Mouse (Mus musculus): Measurements from ENCODE around the gene Smoc1.

The Smoc1 gene

DNA sequence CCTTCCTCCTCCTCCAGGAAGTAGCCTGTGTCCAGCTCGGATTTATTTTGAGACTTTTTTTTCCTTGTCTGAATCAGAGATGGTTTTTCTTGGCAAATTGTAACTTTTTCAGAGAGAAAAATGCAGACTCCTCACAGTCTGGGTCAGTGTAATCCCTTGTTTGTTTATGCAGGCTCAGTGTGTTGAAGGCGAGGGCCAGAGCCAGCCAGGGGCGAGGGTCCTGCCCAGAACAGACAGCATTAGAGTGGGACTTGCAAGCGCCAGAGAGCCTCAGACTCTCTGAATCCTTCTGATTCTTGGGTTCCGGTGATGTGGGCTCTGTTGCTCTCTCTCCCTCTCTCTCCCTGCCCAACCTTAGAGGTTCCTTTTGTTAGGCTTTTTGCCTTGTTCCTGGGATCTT is 53.7 kb downstream of the Smoc1 start:
- DNase-seq (ENCODE audit: low read depth, low spot score), result no peak

DNA sequence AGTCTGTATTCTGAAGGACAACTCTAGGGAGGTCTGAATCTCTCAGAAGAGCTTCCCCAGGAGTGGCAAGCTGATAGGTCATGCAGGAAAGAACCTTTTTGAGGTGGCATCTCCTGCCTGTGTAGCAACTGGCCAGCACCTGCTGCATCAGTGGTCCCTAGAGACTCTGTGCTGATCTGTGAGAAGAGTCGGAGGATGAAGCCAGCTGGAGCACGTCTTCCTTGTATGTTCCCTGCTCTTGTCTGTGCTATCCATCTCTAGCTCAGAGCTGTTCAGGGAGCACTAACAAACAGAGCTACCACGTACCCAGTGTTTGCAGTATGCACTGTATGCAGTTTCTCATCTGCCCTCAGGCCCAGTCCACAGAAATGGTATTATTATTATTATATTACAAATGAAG is 54.4 kb downstream of the Smoc1 start:
- DNase-seq (ENCODE audit: low read depth, low spot score), result no peak

DNA sequence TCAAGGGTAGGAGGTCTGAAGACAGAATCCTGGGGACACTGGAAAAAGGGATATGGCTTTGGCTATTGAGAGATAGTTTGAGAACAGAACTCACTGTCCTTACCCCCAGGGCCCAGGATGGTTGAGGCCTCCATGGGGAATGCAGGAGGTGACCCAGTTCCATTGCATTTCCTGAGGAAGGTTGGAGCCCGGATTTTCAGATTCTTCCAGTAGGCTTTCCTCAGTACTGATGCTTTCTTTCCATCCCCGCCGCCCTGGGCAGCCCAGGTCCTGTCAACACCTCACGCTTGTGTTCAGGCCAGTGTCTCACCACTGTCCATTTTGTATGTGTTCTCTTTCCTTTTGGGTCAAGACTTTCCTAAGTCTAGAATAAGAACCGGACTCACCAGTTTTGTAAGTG is 56.5 kb downstream of the Smoc1 start:
- no peak for DNase-seq (ENCODE audit: low read depth, low spot score)

DNA sequence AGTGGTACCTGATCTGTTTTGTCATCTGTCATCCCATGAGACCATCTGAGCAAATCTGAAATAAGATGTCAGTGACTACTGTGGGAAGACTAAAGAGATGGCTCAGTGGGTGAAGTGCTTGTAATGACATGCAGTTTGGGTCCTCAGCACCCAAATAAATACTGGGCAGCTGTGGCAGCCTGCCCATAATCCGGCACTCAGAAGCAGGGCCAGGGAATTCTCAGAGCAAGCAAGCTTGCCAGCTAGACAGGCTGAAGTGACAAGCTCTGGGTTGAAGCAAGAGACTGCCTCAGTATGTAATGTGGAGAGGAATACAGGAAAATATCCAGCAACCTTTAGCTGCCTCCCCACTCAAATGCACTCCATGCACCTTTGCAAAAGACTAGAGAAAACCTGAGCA is 58.6 kb downstream of the Smoc1 start:
- no peak for DNase-seq (ENCODE audit: low read depth, low spot score)

DNA sequence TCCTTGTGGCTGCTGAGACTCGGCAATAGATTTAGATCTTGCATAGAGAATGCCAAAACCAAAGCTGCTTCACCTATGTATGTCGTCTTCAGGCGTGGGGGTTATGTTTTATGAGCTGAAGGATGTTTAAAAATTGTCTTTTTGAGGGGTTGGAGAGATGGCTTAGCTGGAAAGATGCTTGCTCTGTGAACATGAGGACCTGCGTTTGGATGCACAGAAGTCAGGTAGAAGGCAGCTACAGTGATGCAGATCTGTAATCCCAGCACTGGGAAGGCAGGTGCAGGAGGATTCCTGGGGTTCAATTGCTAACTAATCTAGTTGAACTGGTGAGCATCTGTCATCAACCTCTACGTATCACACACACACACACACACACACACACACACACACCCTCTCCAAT is 61.5 kb downstream of the Smoc1 start:
- no peak for DNase-seq (ENCODE audit: low read depth, low spot score)

DNA sequence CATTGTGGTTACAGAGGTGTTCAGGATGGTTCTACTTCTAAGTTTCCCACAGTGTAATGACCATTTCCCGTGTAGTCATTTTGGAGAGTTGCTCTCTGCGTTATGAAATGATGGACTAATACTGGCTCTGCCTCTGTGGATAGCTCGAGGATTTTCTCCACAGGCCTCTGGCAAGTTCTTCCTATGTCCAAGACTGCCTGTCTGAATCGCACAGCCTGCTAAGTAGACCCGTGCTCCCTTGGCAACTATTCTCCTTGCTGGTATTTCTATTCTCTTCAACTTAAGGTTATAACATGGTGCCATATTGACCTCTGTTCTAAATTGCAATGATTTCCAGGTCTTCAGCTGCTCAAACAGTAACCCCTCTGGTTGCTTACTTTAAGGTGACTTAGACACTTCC is 65.0 kb downstream of the Smoc1 start:
- no peak for DNase-seq (ENCODE audit: low read depth, low spot score)

DNA sequence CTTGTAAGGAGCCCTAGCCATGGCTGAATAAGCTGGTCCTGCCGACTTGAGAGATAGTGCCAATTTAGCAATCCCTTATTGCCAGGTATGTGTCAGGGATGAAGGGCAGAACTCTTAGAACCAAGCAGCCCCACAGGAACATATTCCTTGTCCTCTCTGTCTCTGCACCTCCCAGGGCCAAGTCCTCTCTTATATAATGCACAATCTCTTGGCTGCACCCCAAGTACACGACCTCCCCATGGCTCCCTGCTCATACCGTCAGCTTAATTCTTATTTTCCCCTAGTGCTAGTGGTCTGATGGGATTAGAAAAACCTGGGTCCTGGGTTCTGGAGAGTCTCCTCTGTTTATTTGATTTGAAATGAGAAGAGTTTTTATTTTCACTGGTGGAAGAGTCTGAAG is 66.0 kb downstream of the Smoc1 start:
- DNase-seq (ENCODE audit: low read depth, low spot score), result no peak

DNA sequence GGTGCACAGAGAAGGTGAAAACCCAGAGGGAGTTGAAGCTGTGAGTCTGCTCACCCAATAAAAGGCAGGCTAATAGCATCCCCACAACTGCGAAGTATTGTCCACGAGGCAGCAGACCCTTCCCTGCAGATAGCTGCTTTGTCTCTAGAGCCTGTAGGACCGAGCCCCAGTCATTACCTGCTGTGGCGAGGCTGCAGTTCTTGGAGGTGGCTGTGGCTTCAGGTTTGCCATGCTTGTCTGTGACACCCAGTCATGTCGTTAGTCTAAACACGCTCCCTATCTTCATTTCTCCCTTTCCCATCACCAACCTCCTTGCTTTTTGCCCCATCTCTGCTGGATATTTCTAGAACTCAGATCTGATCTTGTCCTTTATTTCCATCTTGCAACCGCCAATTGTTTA is 66.6 kb downstream of the Smoc1 start:
- DNase-seq (ENCODE audit: low read depth, low spot score), result no peak

DNA sequence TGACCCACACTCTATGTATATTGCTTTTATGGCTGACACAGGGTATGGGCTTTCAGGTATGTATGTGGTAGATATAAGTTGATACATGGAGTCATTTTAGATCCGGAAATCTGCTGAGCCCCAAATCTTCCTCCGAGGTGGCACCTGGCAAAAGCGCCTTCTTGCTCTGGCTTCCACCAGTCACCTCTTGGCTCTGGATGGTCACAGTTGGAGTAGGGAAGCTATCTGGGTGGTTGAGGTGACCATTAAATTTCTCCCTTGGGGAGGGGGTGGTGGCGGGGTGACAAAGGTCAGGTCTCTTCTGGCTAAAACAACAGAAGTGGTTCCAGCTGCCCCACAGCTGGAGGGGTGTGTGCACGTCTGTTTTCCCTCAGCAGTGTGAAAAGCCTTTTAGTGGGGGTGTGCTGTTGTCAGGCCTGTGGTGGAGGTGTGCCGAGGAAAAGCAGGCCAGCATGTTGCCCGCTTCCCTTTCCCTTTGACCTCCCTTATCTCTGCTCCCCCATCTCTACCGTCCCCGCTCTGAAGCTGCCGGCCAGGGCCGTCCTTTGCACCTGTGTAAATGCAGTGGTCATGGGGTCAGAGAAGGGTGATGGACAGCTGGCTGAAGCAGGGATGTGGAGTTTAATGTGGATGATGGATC is 68.3 kb downstream of the Smoc1 start:
- DNase-seq (ENCODE audit: low read depth, low spot score), result no peak

DNA sequence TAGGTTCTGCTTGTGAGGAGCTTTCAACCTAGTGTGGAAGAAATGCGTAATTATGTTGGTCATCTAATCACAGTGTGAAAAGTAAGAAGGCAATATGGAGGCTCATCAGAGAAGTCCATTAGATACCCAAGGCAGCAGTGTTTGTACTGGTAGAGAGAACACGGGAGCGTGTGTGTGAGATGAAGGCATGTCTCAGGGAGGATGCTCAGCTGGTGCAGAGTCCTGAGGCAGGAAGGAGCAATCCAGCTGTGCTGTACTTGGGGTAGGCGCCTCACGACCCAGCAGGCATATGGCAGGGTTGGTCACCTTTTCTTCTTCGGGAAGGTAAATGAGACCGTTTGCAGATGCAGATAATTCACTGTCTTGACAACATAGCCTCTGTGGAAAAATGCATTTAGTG is 70.7 kb downstream of the Smoc1 start:
- no peak for DNase-seq (ENCODE audit: low read depth, low spot score)

DNA sequence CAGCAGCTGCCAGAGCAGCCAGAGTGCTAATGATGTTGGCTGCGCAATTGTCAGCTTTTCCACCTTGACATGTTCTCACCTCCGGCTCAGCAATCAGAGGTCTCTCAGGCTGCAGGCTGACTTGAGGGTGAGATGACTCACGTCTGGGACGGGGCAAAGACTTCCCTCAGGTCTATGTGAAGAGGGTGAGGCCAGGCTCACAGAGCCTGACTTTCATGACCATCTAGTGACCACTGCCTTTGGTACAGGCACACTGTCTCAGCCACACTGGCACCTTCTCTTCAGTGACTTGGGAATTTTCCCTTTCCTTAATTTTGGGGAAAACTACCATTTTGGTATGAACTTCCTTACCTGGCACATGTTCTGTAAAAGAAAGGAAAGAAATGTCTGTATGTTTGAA is 71.1 kb downstream of the Smoc1 start:
- DNase-seq (ENCODE audit: low read depth, low spot score), result no peak

DNA sequence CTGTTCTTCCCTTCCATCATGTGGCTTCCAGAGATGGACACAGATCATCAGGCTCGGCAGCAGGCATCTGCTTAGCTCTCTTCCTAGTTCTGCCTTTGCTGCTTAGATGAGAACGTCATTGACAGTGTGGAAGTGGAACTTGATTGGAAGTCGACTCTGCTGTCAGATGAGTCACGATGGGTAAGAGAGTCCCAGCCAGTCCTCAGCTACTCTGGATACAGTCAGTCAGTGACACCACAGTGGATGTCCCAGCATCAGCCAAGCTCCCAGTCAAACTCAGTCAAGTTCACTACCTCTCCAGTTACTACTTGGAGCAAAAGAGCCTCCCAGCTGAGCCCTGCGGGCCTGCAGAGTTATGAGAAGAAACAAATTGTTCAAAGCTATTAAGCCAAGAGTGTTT is 72.6 kb downstream of the Smoc1 start:
- no peak for DNase-seq (ENCODE audit: low read depth, low spot score)

DNA sequence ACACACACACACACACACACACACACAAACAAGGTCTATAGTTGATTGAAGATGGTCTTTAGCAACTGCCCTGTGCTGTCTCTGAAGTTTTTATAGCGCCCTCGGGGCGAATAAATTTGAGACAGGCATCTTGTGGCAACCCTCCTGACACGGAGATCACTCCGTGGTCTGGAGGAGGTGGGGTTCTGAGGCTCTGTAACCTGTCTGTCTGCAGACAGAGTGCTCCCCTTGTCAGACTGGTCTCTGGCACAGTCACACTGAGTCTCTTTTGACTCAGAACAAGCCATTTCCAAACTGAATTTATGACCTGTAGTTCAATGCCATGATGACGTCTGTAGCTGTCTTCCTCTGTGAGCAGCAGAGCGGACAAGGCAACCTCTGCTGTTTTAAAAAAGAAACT is 75.1 kb downstream of the Smoc1 start:
- no peak for DNase-seq (ENCODE audit: low read depth, low spot score)

DNA sequence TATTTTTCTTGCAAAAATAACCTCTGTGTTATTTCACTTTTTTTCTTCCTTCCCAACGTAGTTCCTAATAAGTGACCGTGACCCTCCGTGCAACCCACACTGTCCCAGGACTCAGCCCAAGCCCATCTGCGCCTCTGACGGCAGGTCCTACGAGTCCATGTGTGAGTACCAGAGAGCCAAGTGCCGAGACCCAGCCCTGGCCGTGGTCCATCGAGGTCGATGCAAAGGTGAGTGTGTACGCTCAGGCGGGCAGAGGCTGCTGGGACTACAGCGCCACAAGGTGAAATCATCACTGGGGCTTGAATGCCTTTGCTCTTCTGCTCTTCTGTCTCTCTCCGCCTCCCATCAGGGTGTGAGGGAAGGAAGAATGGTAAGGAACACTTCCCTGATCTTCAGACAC is 77.9 kb downstream of the Smoc1 start:
- DNase-seq (ENCODE audit: low read depth, low spot score), result no peak

DNA sequence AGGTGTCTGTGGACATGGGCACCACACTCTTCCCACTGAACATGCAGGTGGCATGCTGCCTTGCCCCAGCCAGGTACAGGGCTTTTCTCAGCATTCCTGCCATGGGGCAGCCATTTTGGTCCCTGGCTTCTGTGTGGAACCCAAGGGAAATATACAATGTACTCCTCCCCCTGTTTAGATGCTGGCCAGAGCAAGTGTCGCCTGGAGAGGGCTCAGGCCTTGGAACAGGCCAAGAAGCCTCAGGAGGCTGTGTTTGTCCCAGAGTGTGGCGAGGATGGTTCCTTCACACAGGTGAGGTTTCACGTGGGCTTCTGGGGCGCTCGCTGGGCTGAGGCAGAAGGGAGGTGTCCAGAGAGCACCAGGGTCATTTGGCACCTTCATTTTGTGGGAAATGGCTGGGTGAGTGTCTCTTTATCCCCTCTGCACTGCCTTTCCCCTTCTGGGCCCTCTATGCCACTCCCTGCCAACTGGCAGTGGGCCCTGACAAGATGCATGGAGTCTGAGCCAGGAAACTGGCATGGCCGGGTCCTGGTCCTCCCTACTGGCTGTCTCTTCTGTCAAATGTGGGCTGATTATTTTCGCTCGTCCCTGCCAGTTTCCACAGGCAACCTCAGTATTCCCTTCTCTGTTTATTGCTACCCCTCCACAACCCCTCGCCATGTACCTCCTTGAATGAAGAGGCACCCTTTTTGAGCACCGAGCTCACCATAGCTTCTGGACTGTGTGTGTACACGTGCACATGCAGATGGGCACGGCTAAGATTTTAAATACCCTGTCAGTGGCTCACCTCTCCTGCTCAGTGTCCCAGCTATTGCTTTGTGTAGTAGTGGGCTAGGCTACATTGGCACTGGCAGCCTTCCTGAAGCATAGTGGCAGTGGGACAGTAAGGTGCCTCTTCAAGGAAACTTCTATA is 79.4 kb downstream of the Smoc1 start:
- no peak for DNase-seq (ENCODE audit: low read depth, low spot score)

DNA sequence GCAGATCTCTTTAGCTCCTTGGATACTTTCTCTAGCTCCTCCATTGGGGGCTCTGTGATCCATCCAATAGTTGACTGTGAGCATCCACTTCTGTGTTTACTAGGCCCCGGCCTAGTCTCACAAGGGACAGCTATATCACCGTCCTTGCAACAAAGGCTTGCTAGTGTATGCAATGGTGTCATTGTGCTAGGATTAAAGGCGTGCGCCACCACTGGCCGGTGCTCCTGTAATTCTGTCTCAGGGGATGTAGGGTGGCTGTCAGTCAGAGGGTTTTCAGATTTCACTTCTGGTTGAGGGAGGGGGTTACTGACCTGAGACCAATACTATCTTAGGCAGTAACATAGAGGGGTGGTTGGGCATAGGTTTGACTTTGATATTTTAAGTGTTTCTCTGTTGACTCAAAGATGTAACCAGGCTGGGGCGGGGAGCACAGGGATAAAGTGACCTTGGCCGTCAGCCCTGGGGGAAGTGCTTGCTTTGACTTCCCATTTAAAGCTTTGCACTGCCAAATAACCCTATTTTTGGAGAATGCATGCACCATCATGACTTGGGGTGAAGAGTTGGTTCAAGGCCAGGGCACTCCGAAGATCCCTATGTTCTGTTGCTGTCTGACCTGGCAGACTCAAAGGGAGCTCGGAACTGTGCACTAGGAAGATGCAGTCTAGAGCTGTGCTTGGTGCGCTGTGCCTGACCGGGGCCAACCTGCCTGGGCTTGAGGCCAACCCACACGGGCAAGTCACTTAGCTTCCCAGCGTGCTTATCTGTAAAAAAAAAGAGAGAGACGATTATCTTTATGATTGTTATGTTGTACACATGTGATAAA is 80.9 kb downstream of the Smoc1 start:
- DNase-seq (ENCODE audit: low read depth, low spot score), result no peak

DNA sequence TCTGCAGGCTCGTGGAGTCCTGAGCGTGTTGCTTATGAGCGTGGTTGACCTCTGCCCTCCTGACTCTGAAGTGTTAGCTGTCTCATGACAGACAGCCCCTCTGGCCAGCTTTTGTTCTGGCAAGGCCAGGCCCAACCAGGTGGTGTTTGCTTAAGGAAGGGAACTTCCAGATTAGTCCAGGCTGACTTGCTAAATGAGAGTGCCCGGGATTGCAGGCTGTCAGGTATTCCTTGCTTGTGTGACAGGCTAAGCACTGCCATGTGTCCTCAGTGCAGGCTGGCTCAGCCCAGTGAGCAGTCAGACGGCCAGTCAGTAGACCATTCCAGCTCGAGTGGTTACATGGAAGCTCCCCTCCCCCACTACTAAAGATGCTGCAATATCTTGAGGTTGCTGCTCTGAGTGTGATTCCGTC is 82.0 kb downstream of the Smoc1 start:
- DNase-seq (ENCODE audit: low read depth, low spot score), result no peak

DNA sequence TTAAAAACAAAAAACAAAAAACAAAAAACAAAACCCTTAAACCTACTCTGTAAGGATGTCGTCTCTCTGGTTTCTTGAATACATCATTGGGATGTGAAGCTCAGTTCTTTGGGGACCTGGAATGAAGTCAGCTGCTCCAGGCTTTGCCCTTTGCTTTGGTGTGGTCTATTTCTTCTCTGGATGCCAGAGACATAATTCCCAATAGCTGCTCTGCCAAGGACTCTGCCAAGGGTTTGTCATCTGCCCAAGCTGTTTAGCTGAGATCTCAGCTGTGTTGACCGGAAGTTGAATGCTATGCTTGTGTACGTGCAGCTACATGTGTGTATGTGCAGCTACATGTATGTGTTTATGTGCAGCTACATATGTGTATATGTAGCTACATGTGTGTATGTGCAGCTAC is 83.4 kb downstream of the Smoc1 start:
- DNase-seq (ENCODE audit: low read depth, low spot score), result no peak

DNA sequence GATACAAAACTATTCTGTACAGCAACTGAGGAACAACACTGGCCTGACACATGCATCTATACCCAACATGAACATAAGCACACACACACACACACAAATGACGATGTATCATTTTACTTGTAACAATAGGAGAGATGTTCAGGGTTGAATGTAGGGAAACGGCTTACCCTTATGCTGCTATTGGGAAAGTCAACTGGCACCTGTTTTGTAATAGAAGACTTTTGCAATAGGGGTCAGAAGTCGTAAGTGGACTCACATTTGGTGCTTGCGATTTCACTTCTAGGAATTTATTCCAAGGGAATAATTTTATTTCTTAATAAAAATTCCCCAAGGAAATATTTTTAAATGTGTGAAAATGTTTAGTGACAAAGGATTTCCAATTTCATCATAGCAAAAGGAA is 85.7 kb downstream of the Smoc1 start:
- no peak for DNase-seq (ENCODE audit: low read depth, low spot score)

DNA sequence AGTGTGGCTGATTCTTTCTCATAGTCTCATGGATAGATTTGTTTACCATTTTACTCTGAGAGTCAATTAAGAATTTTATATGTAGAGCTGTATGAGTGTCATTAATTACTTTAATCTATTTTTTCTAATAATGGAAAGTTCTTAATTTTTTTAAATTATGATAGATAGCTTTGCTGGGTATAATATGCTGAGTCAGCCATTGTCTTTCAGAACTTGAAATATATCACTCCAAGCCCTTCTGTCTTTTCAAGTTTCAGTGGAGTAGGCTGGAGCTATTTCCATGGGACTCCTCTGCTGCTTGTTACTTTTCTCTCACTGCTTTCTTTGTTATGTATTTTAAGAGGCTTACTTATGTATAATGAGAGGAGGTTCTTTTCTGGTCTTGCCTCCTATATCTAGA is 93.7 kb downstream of the Smoc1 start:
- no peak for DNase-seq (ENCODE audit: low read depth, low spot score)

DNA sequence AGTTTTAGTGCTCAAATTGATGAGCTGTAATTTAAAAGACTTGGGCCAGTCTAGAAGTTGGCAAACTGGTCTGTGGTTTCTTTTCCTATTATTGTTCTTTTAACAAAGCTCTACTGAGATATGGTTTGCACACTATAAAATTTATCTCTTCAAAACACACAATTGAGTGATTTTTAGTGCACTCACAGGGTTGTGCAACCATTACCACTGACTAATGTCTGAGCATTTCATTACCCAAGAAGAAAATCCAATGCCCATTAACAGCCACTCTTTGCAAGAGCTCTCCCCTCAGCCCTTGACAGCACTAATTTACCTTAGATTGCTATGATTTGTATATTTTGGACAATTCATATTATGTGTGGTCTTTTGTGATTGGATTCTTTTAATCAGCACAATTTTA is 97.2 kb downstream of the Smoc1 start:
- DNase-seq (ENCODE audit: low read depth, low spot score), result no peak

DNA sequence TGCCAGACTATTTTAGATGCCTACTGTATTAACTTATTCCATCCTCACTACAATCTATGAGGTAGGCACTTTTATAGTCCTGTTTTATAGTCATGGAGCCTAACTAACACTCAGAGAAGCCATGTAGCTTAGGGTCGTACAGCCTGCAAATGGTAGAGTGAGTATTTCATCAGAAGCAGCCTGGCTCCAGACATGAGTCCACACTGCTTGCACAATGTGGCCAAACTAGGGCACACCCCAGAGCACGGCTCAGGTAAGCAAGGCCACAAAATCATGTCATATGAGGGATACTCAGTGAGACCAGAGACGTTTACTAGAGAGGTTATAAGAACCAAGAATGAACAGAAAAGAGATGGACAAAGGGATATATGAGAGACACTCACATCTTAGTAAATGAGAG is 100.2 kb downstream of the Smoc1 start:
- DNase-seq (ENCODE audit: low read depth, low spot score), result no peak

DNA sequence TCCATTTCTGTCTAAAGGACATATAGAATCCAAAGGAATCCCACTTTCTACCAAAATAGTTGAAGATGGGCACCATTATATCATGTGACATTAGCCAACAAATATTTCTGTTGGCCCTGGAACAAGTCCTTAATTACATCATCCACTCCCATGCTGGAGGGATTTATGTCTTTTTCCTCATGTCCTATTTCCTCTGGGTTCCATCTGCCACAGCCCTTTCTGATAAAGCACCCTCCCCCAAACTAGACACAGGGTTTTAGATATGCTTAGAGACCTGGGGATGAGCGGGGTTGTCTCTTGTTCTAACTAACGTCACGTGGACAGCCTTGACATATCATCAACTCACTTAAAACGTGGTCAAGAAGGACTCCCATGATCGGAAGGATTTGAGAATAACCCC is 102.1 kb downstream of the Smoc1 start:
- no peak for DNase-seq (ENCODE audit: low read depth, low spot score)
